Mouse (Mus musculus) MEL (cell line): ENCODE results near the gene Bnip2.

Source experiments
- CTCF ChIP-seq, 3 experiments: IDR thresholded peaks in 2 of 3; conservative IDR thresholded peaks in 1 of 3; 2 replicates each; pipeline ENCODE4 v1.5.1; 2011 to 2012; ENCODE audit warnings: low read length in 3 of 3, low read depth in 2 of 3, mild to moderate bottlenecking in 2 of 3, improper control_type of control experiment in 1 of 3, inconsistent platforms in 1 of 3, mixed read lengths in 1 of 3, moderate library complexity in 1 of 3; ENCODE audit not compliant: control insufficient read depth in 1 of 3, insufficient read depth in 1 of 3, poor library complexity in 1 of 3, severe bottlenecking in 1 of 3
- EP300 ChIP-seq, 2 experiments: IDR thresholded peaks; 2 replicates each; pipeline ENCODE4 v1.6.1; 2011; ENCODE audit warnings: improper control_type of control experiment in 2 of 2, low read length in 2 of 2, low read depth in 1 of 2, mild to moderate bottlenecking in 1 of 2
- HCFC1 ChIP-seq: IDR thresholded peaks from 2 replicates; pipeline ENCODE4 v1.6.1; 2012; ENCODE audit warnings: low read depth, mild to moderate bottlenecking, inconsistent platforms, low read length, improper control_type of control experiment, moderate library complexity
- MAFK ChIP-seq: IDR thresholded peaks from 2 replicates; pipeline ENCODE4 v1.6.1; 2011; ENCODE audit warnings: low read depth, mild to moderate bottlenecking, low read length, improper control_type of control experiment, borderline replicate concordance
- POLR2A ChIP-seq, 2 experiments: IDR thresholded peaks; 2 replicates each; pipeline ENCODE4 v1.6.1; 2011 to 2012; ENCODE audit warnings: low read length in 2 of 2, mild to moderate bottlenecking in 2 of 2, control low read depth in 1 of 2, improper control_type of control experiment in 1 of 2, low read depth in 1 of 2, moderate library complexity in 1 of 2; ENCODE audit not compliant: control insufficient read depth in 1 of 2, insufficient read depth in 1 of 2, poor library complexity in 1 of 2
- RCOR1 ChIP-seq: IDR thresholded peaks from 2 replicates; pipeline ENCODE4 v1.6.1; 2012; ENCODE audit warnings: low read depth, mild to moderate bottlenecking, inconsistent platforms, low read length, improper control_type of control experiment
- TCF12 ChIP-seq: IDR thresholded peaks from 2 replicates; pipeline ENCODE4 v1.6.1; 2014; ENCODE audit warnings: low read depth, mild to moderate bottlenecking, inconsistent platforms, low read length, improper control_type of control experiment, moderate library complexity
- USF1 ChIP-seq: IDR thresholded peaks from 2 replicates; pipeline ENCODE4 v1.6.1; 2014; ENCODE audit warnings: low read depth, mild to moderate bottlenecking, inconsistent platforms, low read length, improper control_type of control experiment, moderate library complexity

DNA sequence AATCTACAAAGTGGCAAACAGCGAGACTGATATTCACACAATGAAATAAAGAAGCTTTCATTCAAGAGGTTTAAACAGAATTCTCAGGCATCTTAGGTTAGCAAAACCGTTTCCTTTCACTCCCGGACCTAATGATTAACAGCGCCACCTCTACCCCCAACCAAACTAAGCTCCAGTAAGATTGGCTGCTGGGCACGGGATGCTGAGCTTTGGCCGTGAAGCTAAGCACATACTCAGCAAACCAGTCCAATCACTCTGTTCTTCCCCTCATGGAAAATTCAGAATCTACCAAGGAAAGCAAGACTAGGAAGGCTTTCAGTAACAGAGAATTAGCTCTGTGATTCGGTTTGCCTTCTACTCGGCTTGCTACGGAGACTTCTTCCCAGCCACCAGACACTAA is 43.8 kb downstream of the Bnip2 start:
- TF ChIP-seq CTCF (IDR thresholded peaks at IDR 0.05 in 2 of 3, conservative IDR thresholded peaks at IDR 0.05 in 1 of 3; ENCODE audit: control insufficient read depth in 1 of 3, insufficient read depth in 1 of 3, low read depth in 2 of 3, low read length in 3 of 3, poor library complexity in 1 of 3, severe bottlenecking in 1 of 3), result no peak
- TF ChIP-seq HCFC1, result no peak
- no peak for TF ChIP-seq USF1
- TF ChIP-seq MAFK, result no peak
- TF ChIP-seq TCF12, result no peak
- TF ChIP-seq EP300 (IDR thresholded peaks at IDR 0.05; ENCODE audit: low read depth in 1 of 2, low read length in 2 of 2), result no peak
- no peak for TF ChIP-seq POLR2A (IDR thresholded peaks at IDR 0.05; ENCODE audit: control insufficient read depth in 1 of 2, insufficient read depth in 1 of 2, low read depth in 1 of 2, low read length in 2 of 2, poor library complexity in 1 of 2)
- TF ChIP-seq RCOR1, result no peak
